Comparison of ENCODE assay signal across 23 mouse cellular contexts in the genomic region with DNA sequence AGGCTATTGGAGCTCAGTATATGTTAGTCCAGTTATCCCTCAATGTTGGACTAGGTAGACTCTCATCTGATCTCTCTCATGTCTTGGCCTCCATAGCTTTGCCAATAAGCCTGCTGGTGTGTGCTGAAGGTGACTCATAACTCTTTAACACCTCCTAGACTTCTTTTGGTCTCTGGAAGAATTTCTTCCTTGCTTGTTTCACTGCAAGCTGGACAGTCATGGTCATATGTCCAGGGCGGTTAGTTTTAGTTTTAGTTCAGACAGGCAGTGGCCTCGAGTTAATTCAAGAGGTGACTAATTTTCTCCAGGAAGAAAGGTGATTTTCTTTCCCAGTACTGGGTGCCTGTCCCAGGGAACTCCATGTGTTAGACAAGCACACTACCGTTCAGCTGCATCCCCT. TPM values are rescaled to one million over a fixed set of nuclear protein-coding genes. Genes with fewer than 3 reads are reported as not detected.
DNase-seq lines count a peak whose midpoint lies in the region; ATAC-seq and TF ChIP-seq lines count a peak whose summit lies in the region.
"Had no signal": no experiment of that assay in that cellular context is flagged by ENCODE, and none has a peak within 500 bp of the region (broad histone marks: within the 10 kb centered on the region; RNA-seq: fewer than 3 reads in every experiment).

No protein-coding gene starts in this region.

- H3K9me3 ChIP-seq in embryonic facial prominence, embryonic 13.5 days: no peaks in the 10 kb centered on the region
- H3K9me3 ChIP-seq in stomach, postnatal 0 days (ENCODE audit: control insufficient read depth, low read length): no peaks in the 10 kb centered on the region
- no peaks in the 10 kb centered on the region for H3K9me3 ChIP-seq in intestine, embryonic 16.5 days (ENCODE audit: control insufficient read depth, low read length)
- H3K9me3 ChIP-seq: forebrain, embryonic 12.5 days; heart, embryonic 12.5 days; heart, embryonic 15.5 days had no signal

- no peak overlapping the region for H3K4me3 ChIP-seq in embryonic facial prominence, embryonic 13.5 days
- no peak overlapping the region for H3K4me3 ChIP-seq in stomach, postnatal 0 days (ENCODE audit: low read depth, low read length)
- no peak overlapping the region for H3K4me3 ChIP-seq in layer of hippocampus, adult 2 months
- H3K4me3 ChIP-seq in intestine, embryonic 16.5 days (ENCODE audit: low read length): no peak overlapping the region
- H3K4me3 ChIP-seq: forebrain, embryonic 12.5 days; heart, embryonic 12.5 days; heart, embryonic 15.5 days had no signal

- H3K4me1 ChIP-seq in embryonic facial prominence, embryonic 13.5 days: peaks cover 17% of the 10 kb centered on the region
- H3K4me1 ChIP-seq in stomach, postnatal 0 days (replicated peaks; ENCODE audit: control insufficient read depth, insufficient read depth): no peaks in the 10 kb centered on the region
- no peaks in the 10 kb centered on the region for H3K4me1 ChIP-seq in intestine, embryonic 16.5 days (ENCODE audit: control insufficient read depth, insufficient read depth, low read length)
- H3K4me1 ChIP-seq: forebrain, embryonic 12.5 days; heart, embryonic 15.5 days had no signal

- TF ChIP-seq CTCF in stomach, postnatal 0 days (IDR thresholded peaks at IDR 0.05; ENCODE audit: low read depth): no peak
- no peak for TF ChIP-seq CTCF in layer of hippocampus, adult 2 months (conservative IDR thresholded peaks at IDR 0.05)

- peak overlapping the region; percentile 33; the same call in 1 of the 2 replicates for H3K27ac ChIP-seq in embryonic facial prominence, embryonic 13.5 days
- H3K27ac ChIP-seq in stomach, postnatal 0 days (replicated peaks): no peak overlapping the region
- H3K27ac ChIP-seq in layer of hippocampus, adult 2 months: no peak overlapping the region
- H3K27ac ChIP-seq in intestine, embryonic 16.5 days (ENCODE audit: low read length): no peak overlapping the region
- H3K27ac ChIP-seq: forebrain, embryonic 12.5 days; heart, embryonic 15.5 days; hindbrain, embryonic 14.5 days; hindbrain, postnatal 0 days had no signal

- WGBS in embryonic facial prominence, embryonic 13.5 days: 67% methylated on average over 3 of the region's 3 CpGs
- 77% methylated on average over 3 of the region's 3 CpGs for WGBS in stomach, postnatal 0 days
- 84% methylated on average over 3 of the region's 3 CpGs for WGBS in intestine, embryonic 16.5 days

- ATAC-seq in embryonic facial prominence, embryonic 13.5 days (ENCODE audit: insufficient number of reproducible peaks, insufficient read depth, low FRiP score, low TSS enrichment, low read depth): no peak
- ATAC-seq in stomach, postnatal 0 days (ENCODE audit: low FRiP score, low TSS enrichment): peak; percentile 72
- no peak for ATAC-seq in intestine, embryonic 16.5 days
- ATAC-seq: CD4-positive, CD25-positive, alpha-beta regulatory T cell, adult 4 months; forebrain, embryonic 16.5 days; hindbrain, postnatal 0 days; inflammation-experienced regulatory T-cells, adult 6 months; intestine, postnatal 0 days had no signal

- no peaks in the 10 kb centered on the region for H3K36me3 ChIP-seq in embryonic facial prominence, embryonic 13.5 days
- no peaks in the 10 kb centered on the region for H3K36me3 ChIP-seq in stomach, postnatal 0 days (ENCODE audit: control insufficient read depth, insufficient read depth, low read length)
- no peaks in the 10 kb centered on the region for H3K36me3 ChIP-seq in intestine, embryonic 16.5 days (ENCODE audit: control insufficient read depth, insufficient read depth, low read length)
- H3K36me3 ChIP-seq: forebrain, embryonic 12.5 days; heart, embryonic 12.5 days; heart, embryonic 15.5 days had no signal

- no peak for TF ChIP-seq EP300 in stomach, postnatal 0 days (optimal IDR thresholded peaks at IDR 0.05)

- H3K9ac ChIP-seq in embryonic facial prominence, embryonic 13.5 days: no peak overlapping the region
- no peak overlapping the region for H3K9ac ChIP-seq in stomach, postnatal 0 days (ENCODE audit: low read length)
- no peak overlapping the region for H3K9ac ChIP-seq in intestine, embryonic 16.5 days (ENCODE audit: low read depth, low read length)
- H3K9ac ChIP-seq: forebrain, embryonic 12.5 days; heart, embryonic 12.5 days; heart, embryonic 15.5 days; hindbrain, embryonic 14.5 days had no signal

- no peak overlapping the region for H3K4me2 ChIP-seq in embryonic facial prominence, embryonic 13.5 days
- H3K4me2 ChIP-seq in stomach, postnatal 0 days (replicated peaks; ENCODE audit: low read depth): no peak overlapping the region
- H3K4me2 ChIP-seq in intestine, embryonic 16.5 days (ENCODE audit: low read depth, low read length): no peak overlapping the region
- H3K4me2 ChIP-seq: forebrain, embryonic 12.5 days; heart, embryonic 12.5 days; heart, embryonic 15.5 days; hindbrain, embryonic 14.5 days had no signal

- DNase-seq in 3134 (ENCODE audit: extremely low read depth, insufficient read length, low spot score) (peak; percentile 78), 3T3-L1 (ENCODE audit: low read depth, low spot score) (peak; percentile 68)
- DNase-seq in stomach, postnatal 0 days (ENCODE audit: low spot score): no peak
- DNase-seq in layer of hippocampus, adult 2 months (ENCODE audit: low spot score in 2 of 2): no peak
- DNase-seq: adrenal gland, postnatal 10 days; cerebellum, adult 18-20 months; cerebellum, adult 9-10 months; cerebellum, postnatal 14 days; gastrocnemius, postnatal 14 days; heart, postnatal 14 days; heart, postnatal 4 days; kidney, adult 8-10 months had no signal

- H3K27me3 ChIP-seq in embryonic facial prominence, embryonic 13.5 days: no peaks in the 10 kb centered on the region
- no peaks in the 10 kb centered on the region for H3K27me3 ChIP-seq in stomach, postnatal 0 days (ENCODE audit: control insufficient read depth, insufficient read depth, low read length)
- no peaks in the 10 kb centered on the region for H3K27me3 ChIP-seq in intestine, embryonic 16.5 days (replicated peaks; ENCODE audit: control insufficient read depth, insufficient read depth, low read length)
- H3K27me3 ChIP-seq: forebrain, embryonic 12.5 days; heart, embryonic 12.5 days; heart, embryonic 15.5 days had no signal

RNA-seq across cellular contexts. Expression of gene Eps8, which starts 33.4 kb away (rescaled TPM):
- 34.4 and 49.9 TPM in 2 replicates for polyA plus RNA-seq in embryonic facial prominence, embryonic 13.5 days (2015; fragmentation: Nextera tagmentation; extraction: Ambion mirVana)
- polyA plus RNA-seq in stomach, postnatal 0 days (2015; fragmentation: Nextera tagmentation; extraction: Ambion mirVana): 17.6 and 23.1 TPM in 2 replicates
- total RNA-seq in layer of hippocampus, adult 2 months (2021): 10 to 100 TPM; 42.3 to 44.9 TPM
- polyA plus RNA-seq in intestine, embryonic 16.5 days (2015; fragmentation: Nextera tagmentation; extraction: Ambion mirVana): 102 and 143 TPM in 2 replicates

RNA-seq across cellular contexts. Expression of gene Strap, which starts 46.8 kb away (rescaled TPM):
- 176 and 178 TPM in 2 replicates for polyA plus RNA-seq in embryonic facial prominence, embryonic 13.5 days (2015; fragmentation: Nextera tagmentation; extraction: Ambion mirVana)
- polyA plus RNA-seq in stomach, postnatal 0 days (2015; fragmentation: Nextera tagmentation; extraction: Ambion mirVana): 74.9 and 77.7 TPM in 2 replicates
- total RNA-seq in layer of hippocampus, adult 2 months (2021): 100 to 1,000 TPM; 110 to 112 TPM
- 122 and 132 TPM in 2 replicates for polyA plus RNA-seq in intestine, embryonic 16.5 days (2015; fragmentation: Nextera tagmentation; extraction: Ambion mirVana)

Comparison
In these comparisons a context has a peak if more than half of its experiments do, and no peak if none do; other contexts are left out.
1. DNase-seq: peak in 3134 (single experiment) and 3T3-L1 (single experiment); none in stomach, postnatal 0 days (single experiment) and layer of hippocampus, adult 2 months (0 of 2).